Mouse (Mus musculus): ENCODE results near the gene Dct. TPM values are rescaled to one million over a fixed set of nuclear protein-coding genes. Genes with fewer than 3 reads are reported as not detected.

Gene Dct
- polyA plus RNA-seq, 1 experiment from 2014 or later = 0.73 TPM

GRCm38 (mm10) chr14:117990203-117990602 lies 61.8 kb downstream of the Dct start:
- 76% methylated on average over 8 of the region's 8 CpGs for WGBS (ENCODE audit: insufficient replicate concordance)
- Histone ChIP-seq H3K9me3 (replicated peaks; ENCODE audit: control insufficient read depth, low read length) (no peaks in the 10 kb centered on the region), H3K27me3 (ENCODE audit: control insufficient read depth, insufficient read depth, low read length) (peaks cover 77% of the 10 kb centered on the region), H3K4me3 (ENCODE audit: low read depth, low read length) (no peak overlapping the region), H3K36me3 (ENCODE audit: control insufficient read depth, insufficient read depth, low read length) (no peaks in the 10 kb centered on the region), H3K9ac (ENCODE audit: low read depth, low read length) (no peak overlapping the region), H3K4me2 (no peak overlapping the region), H3K4me1 (ENCODE audit: control insufficient read depth, insufficient read depth, low read length) (no peaks in the 10 kb centered on the region), H3K27ac (ENCODE audit: low read depth, low read length) (no peak overlapping the region)
- ATAC-seq (replicated peaks; ENCODE audit: insufficient number of reproducible peaks, low FRiP score, low TSS enrichment) = no peak

DNA sequence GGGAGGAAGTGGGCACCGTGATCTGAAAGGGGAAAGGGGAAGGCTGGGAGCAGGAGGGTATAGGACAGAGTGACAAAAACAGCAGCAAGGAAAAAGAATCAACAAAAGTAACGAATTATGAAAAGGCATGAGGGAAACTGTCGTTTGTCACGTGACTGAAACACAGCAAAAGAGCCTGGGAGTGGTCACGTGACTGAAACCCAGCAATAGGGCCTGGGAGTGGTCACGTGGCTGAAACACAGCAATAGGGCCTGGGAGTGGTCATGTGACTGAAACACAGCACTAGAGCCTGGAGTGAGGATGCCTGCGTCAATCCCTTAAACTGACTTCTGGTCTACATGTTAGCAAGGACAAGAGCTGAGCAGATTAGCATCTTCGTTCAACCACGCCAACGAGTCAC lies 63.6 kb downstream of the Dct start:
- Histone ChIP-seq H3K4me1 (ENCODE audit: control insufficient read depth, insufficient read depth, low read length) (no peaks in the 10 kb centered on the region), H3K27ac (ENCODE audit: low read depth, low read length) (no peak overlapping the region), H3K9ac (ENCODE audit: low read depth, low read length) (no peak overlapping the region), H3K27me3 (ENCODE audit: control insufficient read depth, insufficient read depth, low read length) (peaks cover 77% of the 10 kb centered on the region), H3K4me3 (ENCODE audit: low read depth, low read length) (no peak overlapping the region), H3K9me3 (replicated peaks; ENCODE audit: control insufficient read depth, low read length) (no peaks in the 10 kb centered on the region), H3K4me2 (no peak overlapping the region), H3K36me3 (ENCODE audit: control insufficient read depth, insufficient read depth, low read length) (no peaks in the 10 kb centered on the region)
- whole genome bisulfite sequencing (ENCODE audit: insufficient replicate concordance) = 78% methylated on average over 10 of the region's 10 CpGs
- no peak for ATAC-seq (replicated peaks; ENCODE audit: insufficient number of reproducible peaks, low FRiP score, low TSS enrichment)

DNA sequence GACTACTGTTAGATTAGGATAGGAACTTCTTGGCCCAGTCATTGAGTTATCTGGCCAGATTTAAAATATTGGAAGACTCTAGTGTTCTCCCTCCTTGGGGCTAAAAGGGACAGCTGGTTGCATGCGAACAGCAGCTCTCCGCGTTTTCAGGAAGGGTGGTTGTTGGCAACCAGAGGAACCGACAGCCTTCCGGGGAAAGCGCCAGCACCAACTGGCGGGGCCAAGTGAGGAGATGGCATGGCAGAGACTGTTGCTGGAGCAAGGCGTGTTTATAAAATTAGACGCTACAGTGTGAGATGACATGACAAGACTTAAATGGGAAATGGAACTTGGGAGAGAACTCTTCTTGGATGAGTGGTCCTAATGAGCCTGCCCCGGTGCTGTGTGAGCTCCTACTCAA lies 70.5 kb downstream of the Dct start:
- Histone ChIP-seq H3K27ac (ENCODE audit: low read depth, low read length) (no peak overlapping the region), H3K4me3 (ENCODE audit: low read depth, low read length) (no peak overlapping the region), H3K27me3 (ENCODE audit: control insufficient read depth, insufficient read depth, low read length) (peaks cover 41% of the 10 kb centered on the region), H3K9me3 (replicated peaks; ENCODE audit: control insufficient read depth, low read length) (peaks cover 4% of the 10 kb centered on the region; the same call in 1 of the 2 replicates), H3K4me1 (ENCODE audit: control insufficient read depth, insufficient read depth, low read length) (no peaks in the 10 kb centered on the region), H3K9ac (ENCODE audit: low read depth, low read length) (no peak overlapping the region), H3K4me2 (no peak overlapping the region), H3K36me3 (ENCODE audit: control insufficient read depth, insufficient read depth, low read length) (no peaks in the 10 kb centered on the region)
- ATAC-seq (replicated peaks; ENCODE audit: insufficient number of reproducible peaks, low FRiP score, low TSS enrichment) = no peak
- WGBS (ENCODE audit: insufficient replicate concordance) = 90% methylated on average over 10 of the region's 10 CpGs

- Histone ChIP-seq H3K4me3 (ENCODE audit: low read depth, low read length) (no peak overlapping the region), H3K4me1 (ENCODE audit: control insufficient read depth, insufficient read depth, low read length) (no peaks in the 10 kb centered on the region), H3K27me3 (ENCODE audit: control insufficient read depth, insufficient read depth, low read length) (peaks cover 39% of the 10 kb centered on the region), H3K9me3 (replicated peaks; ENCODE audit: control insufficient read depth, low read length) (no peaks in the 10 kb centered on the region), H3K36me3 (ENCODE audit: control insufficient read depth, insufficient read depth, low read length) (no peaks in the 10 kb centered on the region), H3K27ac (ENCODE audit: low read depth, low read length) (no peak overlapping the region), H3K9ac (ENCODE audit: low read depth, low read length) (no peak overlapping the region), H3K4me2 (no peak overlapping the region)
- WGBS (ENCODE audit: insufficient replicate concordance) = 83% methylated on average over 5 of the region's 5 CpGs
- no peak for ATAC-seq (replicated peaks; ENCODE audit: insufficient number of reproducible peaks, low FRiP score, low TSS enrichment)
Observed at GRCm38 (mm10) chr14:117972576-117972975, 79.5 kb downstream of the Dct start.

Other genes with a start within 250 kb of the Dct start
- gene Tgds, start 80.5 kb upstream of the Dct start, polyA plus RNA-seq (2014; fragmentation: Nextera tagmentation; extraction: Ambion mirVana) = 35.9 and 37.8 TPM in 2 replicates
- gene Gpr180, start 84.9 kb upstream of the Dct start, polyA plus RNA-seq (2014; fragmentation: Nextera tagmentation; extraction: Ambion mirVana) = 37.5 and 44.1 TPM in 2 replicates
- 0.06 TPM in 1 of 2 replicates, not detected in the other for gene Sox21, start 184.8 kb upstream of the Dct start, polyA plus RNA-seq (2014; fragmentation: Nextera tagmentation; extraction: Ambion mirVana)
- not detected in 2 replicates for gene Gm9376, start 214.7 kb upstream of the Dct start, polyA plus RNA-seq (2014; fragmentation: Nextera tagmentation; extraction: Ambion mirVana)